Mouse (Mus musculus): ENCODE results near the gene Ahnak2. TPM values are rescaled to one million over a fixed set of nuclear protein-coding genes. Genes with fewer than 3 reads are reported as not detected.
A peak's percentile ranks its signal among the peaks of the same experiment; 100 is the strongest.

Gene Ahnak2
- total and polyA plus RNA-seq, 3 experiments, result 2.6 to 11.4 TPM; not detected in 1

DNA sequence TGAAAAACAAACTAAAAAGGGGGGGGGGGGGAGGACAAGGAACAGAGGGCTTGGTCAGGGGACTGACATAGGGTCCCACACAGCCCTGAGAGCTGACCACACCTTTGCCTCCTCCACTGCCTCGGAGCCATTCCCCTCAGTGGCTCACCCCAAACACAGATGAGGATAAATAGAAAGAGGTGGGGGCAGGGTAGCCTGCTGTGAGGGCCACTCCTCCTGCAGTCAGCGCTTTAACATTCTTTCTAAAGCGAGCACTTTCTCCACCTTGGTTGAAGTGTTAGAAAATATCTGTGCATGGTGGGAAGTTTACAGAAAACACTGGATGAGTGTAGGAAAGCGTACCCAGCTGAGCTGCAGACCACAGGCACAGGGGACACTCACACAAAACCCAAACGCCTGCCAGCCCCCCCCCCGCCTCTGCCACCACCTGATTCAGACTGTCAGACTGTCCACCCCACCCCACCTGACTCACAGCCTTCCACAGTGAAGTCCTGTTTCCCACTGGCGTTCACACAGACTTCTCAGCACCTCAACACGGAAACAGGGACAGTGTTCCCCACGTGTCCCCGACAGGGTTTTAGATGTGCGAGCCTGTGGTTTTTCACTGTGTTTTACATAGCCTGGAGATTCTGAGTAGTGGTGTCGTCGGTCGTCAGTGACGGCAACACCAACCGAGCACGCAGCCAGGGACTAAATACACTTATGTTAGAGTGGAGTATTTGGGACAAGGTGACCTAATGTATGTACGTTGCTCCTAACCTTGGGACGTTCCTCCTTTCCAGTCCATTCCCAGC, 7.8 kb upstream of the Ahnak2 start:
- no peaks in the 10 kb centered on the region for H3K9me3 ChIP-seq (replicated peaks; ENCODE audit: insufficient read depth, low read length)
- H3K27ac ChIP-seq (ENCODE audit: control insufficient read depth, low read depth, low read length), result no peak overlapping the region
- H3K4me3 ChIP-seq (ENCODE audit: control insufficient read depth in 1 of 2, insufficient read depth in 1 of 2, low read depth in 2 of 2, low read length in 2 of 2), result peak overlapping the region in 1 of 2 experiments; percentile 76; a peak in 1 of 4 replicates
- no peaks in the 10 kb centered on the region; the same call in 1 of the 2 replicates for H3K79me2 ChIP-seq (ENCODE audit: control insufficient read depth, insufficient read depth, low read length, poor library complexity)
- peaks cover 0 to 4% of the 10 kb centered on the region in 2 experiments; a peak in 1 of 4 replicates for H3K36me3 ChIP-seq (ENCODE audit: control insufficient read depth in 1 of 2, insufficient read depth in 2 of 2, low read length in 2 of 2)
- no peak for DNase-seq (ENCODE audit: low read depth, low spot score)
- peaks cover 0 to 11% of the 10 kb centered on the region in 2 experiments; a peak in 3 of 4 replicates for H3K4me1 ChIP-seq (ENCODE audit: control insufficient read depth in 1 of 2, insufficient read depth in 2 of 2, low read length in 2 of 2)
- TF ChIP-seq TBP (IDR thresholded peaks at IDR 0.05; ENCODE audit: low read depth, low read length) (no peak), MXI1 (IDR thresholded peaks at IDR 0.05; ENCODE audit: low read depth, low read length) (no peak), BHLHE40 (IDR thresholded peaks at IDR 0.05; ENCODE audit: borderline replicate concordance, low read depth, low read length) (no peak), KAT2A (conservative IDR thresholded peaks at IDR 0.05; ENCODE audit: low read depth, low read length) (no peak), CHD2 (IDR thresholded peaks at IDR 0.05; ENCODE audit: low read length) (no peak), JUND (IDR thresholded peaks at IDR 0.05; ENCODE audit: low read depth, low read length) (no peak), SIN3A (IDR thresholded peaks at IDR 0.05; ENCODE audit: low read length) (no peak), ELF1 (IDR thresholded peaks at IDR 0.05; ENCODE audit: low read depth, low read length) (no peak)
- peaks cover 2 to 8% of the 10 kb centered on the region in 2 experiments; a peak in 2 of 4 replicates for H3K27me3 ChIP-seq (ENCODE audit: control insufficient read depth in 1 of 2, insufficient read depth in 2 of 2, low read length in 2 of 2)
- no peak overlapping the region; the same call in 1 of the 2 replicates for H3K9ac ChIP-seq (ENCODE audit: control insufficient read depth, low read depth, low read length, poor library complexity, severe bottlenecking)

- no peak for DNase-seq (ENCODE audit: low read depth, low spot score)
- Histone ChIP-seq H3K4me3 (ENCODE audit: control insufficient read depth in 1 of 2, insufficient read depth in 1 of 2, low read depth in 2 of 2, low read length in 2 of 2) (peak overlapping the region; percentile 59 to 76), H3K9ac (ENCODE audit: control insufficient read depth, low read depth, low read length, poor library complexity, severe bottlenecking) (peak overlapping the region; percentile 64), H3K36me3 (ENCODE audit: control insufficient read depth in 1 of 2, insufficient read depth in 2 of 2, low read length in 2 of 2) (peaks cover 0 to 4% of the 10 kb centered on the region in 2 experiments; a peak in 1 of 4 replicates), H3K9me3 (replicated peaks; ENCODE audit: insufficient read depth, low read length) (no peaks in the 10 kb centered on the region), H3K79me2 (ENCODE audit: control insufficient read depth, insufficient read depth, low read length, poor library complexity) (no peaks in the 10 kb centered on the region; the same call in 1 of the 2 replicates), H3K27ac (ENCODE audit: control insufficient read depth, low read depth, low read length) (no peak overlapping the region), H3K27me3 (ENCODE audit: control insufficient read depth in 1 of 2, insufficient read depth in 2 of 2, low read length in 2 of 2) (peaks cover 2 to 11% of the 10 kb centered on the region in 2 experiments; a peak in 2 of 4 replicates), H3K4me1 (ENCODE audit: control insufficient read depth in 1 of 2, insufficient read depth in 2 of 2, low read length in 2 of 2) (peaks cover 0 to 11% of the 10 kb centered on the region in 2 experiments; a peak in 3 of 4 replicates)
- TF ChIP-seq CTCF (IDR thresholded peaks at IDR 0.05 in 2 of 3, conservative IDR thresholded peaks at IDR 0.05 in 1 of 3; ENCODE audit: control insufficient read depth in 1 of 3, insufficient read depth in 1 of 3, low read depth in 2 of 3, low read length in 3 of 3, poor library complexity in 1 of 3, severe bottlenecking in 1 of 3) (no peak), JUND (IDR thresholded peaks at IDR 0.05; ENCODE audit: low read depth, low read length) (no peak), ZKSCAN1 (IDR thresholded peaks at IDR 0.05; ENCODE audit: low read depth, low read length) (no peak), USF1 (IDR thresholded peaks at IDR 0.05; ENCODE audit: low read depth, low read length) (no peak)
These were observed 7.2 kb upstream of the Ahnak2 start for GRCm38 (mm10) chr12:112809641-112810040.

All from MEL (cell line).